Mouse (Mus musculus) liver, embryonic 14.5 days (tissue): ENCODE results near the gene Fam49a.

ENCODE experiments used
- CTCF ChIP-seq: IDR thresholded peaks from 2 replicates; pipeline ENCODE4 v1.5.1; 2016; ENCODE audit warnings: antibody characterized with exemption, low read depth, control low read depth
- EP300 ChIP-seq: IDR thresholded peaks from 2 replicates; pipeline ENCODE4 v1.6.1; 2016; ENCODE audit warnings: antibody characterized with exemption, low read depth

GRCm38 (mm10) chr12:12351816-12352552 is 90.0 kb downstream of the Fam49a start:
- no peak for TF ChIP-seq CTCF
- no peak for TF ChIP-seq EP300
